Mouse (Mus musculus): Measurements from ENCODE around the gene Ebf1. TPM values are rescaled to one million over a fixed set of nuclear protein-coding genes. Genes with fewer than 3 reads are reported as not detected.

Ebf1 gene
- polyA plus RNA-seq, 1 experiment from 2014 or later = 109 TPM

DNA sequence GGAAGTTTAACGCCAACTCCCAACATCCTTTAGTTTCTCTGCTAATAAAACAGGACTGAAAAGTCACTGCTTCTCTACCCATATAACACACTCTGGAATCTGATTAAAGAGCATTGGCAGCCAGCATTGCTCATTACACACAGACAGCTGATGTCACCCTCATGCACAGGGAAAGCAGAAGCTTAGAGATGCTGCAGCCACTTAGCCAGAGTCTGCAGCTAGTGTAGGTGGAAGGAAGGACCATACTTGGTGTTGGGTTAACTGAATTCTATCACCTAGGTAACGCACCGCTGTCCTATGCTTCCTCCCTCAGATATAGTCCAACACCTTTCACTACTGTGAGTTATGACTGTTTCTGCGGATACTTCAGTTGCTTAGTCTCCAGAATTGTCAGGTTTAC is 64.9 kb downstream of the Ebf1 start:
- Histone ChIP-seq H3K9ac (no peak overlapping the region), H3K4me1 (peaks cover 35% of the 10 kb centered on the region), H3K27ac (no peak overlapping the region), H3K9me3 (no peaks in the 10 kb centered on the region), H3K27me3 (replicated peaks) (no peaks in the 10 kb centered on the region), H3K4me3 (no peak overlapping the region), H3K4me2 (replicated peaks) (no peak overlapping the region), H3K36me3 (no peaks in the 10 kb centered on the region)
- no peak for ATAC-seq (ENCODE audit: low FRiP score, low read depth)
- WGBS = 86% methylated on average over 4 of the region's 4 CpGs

DNA sequence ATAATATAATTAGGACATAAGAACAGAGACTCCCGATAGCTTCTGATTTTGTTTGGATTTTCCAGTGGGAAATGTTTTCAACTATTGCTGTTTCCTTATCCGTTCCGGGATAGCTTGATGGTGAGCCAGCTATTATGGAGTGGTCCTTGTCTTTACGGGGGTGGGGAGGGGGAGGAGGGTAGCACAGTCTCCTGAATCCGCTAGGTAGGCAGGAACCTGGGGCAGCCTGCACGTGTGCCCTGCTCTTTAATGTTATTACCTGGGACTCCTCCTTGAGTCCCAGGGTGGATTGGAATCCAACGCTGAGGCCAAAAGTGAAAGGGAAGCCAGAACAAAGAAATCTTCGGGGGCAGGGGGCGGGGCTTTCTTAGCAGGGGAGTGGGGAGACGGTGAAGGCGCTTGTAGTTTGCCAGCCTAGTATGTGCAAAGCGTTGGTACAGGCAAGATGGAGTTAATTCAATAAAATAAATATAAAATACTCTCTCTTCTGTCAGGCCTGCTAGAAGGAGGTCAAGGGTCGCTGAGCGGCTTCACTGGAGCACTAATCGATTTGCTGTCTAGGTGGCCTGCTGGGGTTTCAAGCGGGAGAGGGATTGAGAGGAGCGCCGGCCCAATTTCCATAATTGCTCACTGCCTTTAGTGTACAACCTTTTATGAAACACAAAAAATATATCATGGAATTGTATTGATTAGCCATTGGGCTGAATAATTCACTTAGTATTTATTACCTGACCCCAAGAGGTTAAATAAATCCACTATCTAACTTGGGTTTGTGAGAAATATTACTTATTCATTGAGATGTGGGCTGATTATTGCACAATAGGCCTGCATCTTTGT is 65.8 kb downstream of the Ebf1 start:
- no peaks in the 10 kb centered on the region for H3K36me3 ChIP-seq
- ATAC-seq (ENCODE audit: low FRiP score, low read depth) = no peak
- no peak overlapping the region for H3K4me3 ChIP-seq
- peaks cover 35% of the 10 kb centered on the region for H3K4me1 ChIP-seq
- H3K27ac ChIP-seq = no peak overlapping the region
- 0 out of 2 replicates have a peak overlapping the region, but pooled peaks have one; percentile 5 for H3K9ac ChIP-seq
- no peaks in the 10 kb centered on the region for H3K9me3 ChIP-seq
- H3K27me3 ChIP-seq (replicated peaks) = no peaks in the 10 kb centered on the region
- peak overlapping the region; percentile 34 for H3K4me2 ChIP-seq (replicated peaks)
- 16% methylated on average over 18 of the region's 18 CpGs for WGBS

DNA sequence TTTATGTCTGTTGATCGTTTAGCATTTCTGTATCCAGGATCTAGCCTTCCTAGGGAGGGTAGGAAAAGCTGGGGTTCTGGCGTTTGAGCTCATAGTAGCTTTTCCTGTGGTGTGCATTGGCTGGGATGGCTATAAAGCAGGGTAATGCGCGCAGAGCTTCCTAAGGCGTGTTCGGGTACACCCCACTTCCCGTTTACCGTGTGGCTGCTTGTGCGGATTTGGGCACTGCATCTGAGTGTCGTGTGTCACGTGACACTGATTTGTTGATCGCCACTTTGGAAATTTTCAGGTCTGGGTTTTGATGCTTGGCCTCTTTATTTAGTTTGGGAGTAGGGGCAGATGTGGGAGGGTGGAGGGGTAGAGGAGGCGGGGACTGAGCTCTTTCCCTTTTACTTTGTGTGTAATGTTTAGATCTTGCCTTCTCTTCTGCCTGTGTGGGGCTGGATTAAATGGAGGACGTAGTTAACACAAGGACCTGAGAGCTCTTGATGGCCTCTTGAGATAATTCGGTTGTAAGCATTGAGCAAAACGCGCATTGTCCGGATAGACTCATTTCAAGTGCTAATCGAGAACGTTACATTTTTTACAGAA is 67.5 kb downstream of the Ebf1 start:
- Histone ChIP-seq H3K27ac (no peak overlapping the region), H3K9ac (no peak overlapping the region), H3K4me3 (no peak overlapping the region), H3K27me3 (replicated peaks) (no peaks in the 10 kb centered on the region), H3K36me3 (no peaks in the 10 kb centered on the region), H3K9me3 (no peaks in the 10 kb centered on the region), H3K4me1 (peaks cover 35% of the 10 kb centered on the region), H3K4me2 (replicated peaks) (peak overlapping the region; percentile 25)
- 52% methylated on average over 20 of the region's 20 CpGs for WGBS
- ATAC-seq (ENCODE audit: low FRiP score, low read depth) = no peak

DNA sequence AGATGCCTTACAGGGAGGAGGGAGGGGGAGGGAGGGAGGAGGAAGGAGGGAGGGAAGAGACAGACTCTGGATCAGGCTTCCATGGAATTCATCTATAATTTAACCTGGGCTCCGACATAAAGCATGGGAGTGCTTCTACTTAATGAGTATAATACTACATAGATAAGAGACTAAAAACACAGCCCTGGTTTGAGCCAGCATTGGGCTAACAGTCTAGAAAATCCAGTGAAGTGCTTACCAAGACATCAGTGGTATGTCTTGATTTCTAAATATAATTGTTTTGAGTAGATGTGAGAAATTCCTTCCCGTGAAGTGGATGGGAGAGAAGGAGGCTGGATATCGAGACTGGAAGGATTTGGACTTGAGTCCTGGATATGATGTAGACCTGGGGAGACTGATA is 68.0 kb downstream of the Ebf1 start:
- ATAC-seq (ENCODE audit: low FRiP score, low read depth) = no peak
- H3K27ac ChIP-seq = no peak overlapping the region
- peaks cover 35% of the 10 kb centered on the region for H3K4me1 ChIP-seq
- H3K9ac ChIP-seq = no peak overlapping the region
- H3K4me2 ChIP-seq (replicated peaks) = no peak overlapping the region; the same call in 1 of the 2 replicates
- no peaks in the 10 kb centered on the region for H3K9me3 ChIP-seq
- H3K36me3 ChIP-seq = no peaks in the 10 kb centered on the region
- H3K4me3 ChIP-seq = no peak overlapping the region
- H3K27me3 ChIP-seq (replicated peaks) = no peaks in the 10 kb centered on the region
- 71% methylated on average over 3 of the region's 3 CpGs for WGBS

DNA sequence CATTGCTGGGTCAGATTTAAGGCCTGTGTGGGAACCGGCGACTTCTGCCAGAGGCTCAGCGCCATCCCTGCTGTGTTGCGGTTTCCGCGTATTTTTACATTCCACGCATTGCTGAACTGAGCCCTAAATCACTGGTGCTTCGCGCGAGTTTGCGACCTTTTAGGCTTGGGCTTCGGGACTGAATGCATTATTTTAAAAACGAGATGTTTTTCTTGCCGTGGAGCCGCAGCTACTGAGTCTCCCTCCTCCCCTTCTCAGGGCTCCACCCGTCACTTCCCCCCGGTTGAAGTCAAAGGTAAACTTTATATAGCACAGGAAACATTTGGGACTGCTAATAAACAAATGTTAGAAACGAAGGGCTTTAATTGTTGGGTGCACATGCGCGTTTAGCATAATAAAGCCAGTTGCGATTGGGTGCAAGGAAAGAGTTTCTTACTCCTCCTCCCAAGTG is 68.8 kb downstream of the Ebf1 start:
- no peak for ATAC-seq (ENCODE audit: low FRiP score, low read depth)
- H3K4me1 ChIP-seq = peaks cover 35% of the 10 kb centered on the region

DNA sequence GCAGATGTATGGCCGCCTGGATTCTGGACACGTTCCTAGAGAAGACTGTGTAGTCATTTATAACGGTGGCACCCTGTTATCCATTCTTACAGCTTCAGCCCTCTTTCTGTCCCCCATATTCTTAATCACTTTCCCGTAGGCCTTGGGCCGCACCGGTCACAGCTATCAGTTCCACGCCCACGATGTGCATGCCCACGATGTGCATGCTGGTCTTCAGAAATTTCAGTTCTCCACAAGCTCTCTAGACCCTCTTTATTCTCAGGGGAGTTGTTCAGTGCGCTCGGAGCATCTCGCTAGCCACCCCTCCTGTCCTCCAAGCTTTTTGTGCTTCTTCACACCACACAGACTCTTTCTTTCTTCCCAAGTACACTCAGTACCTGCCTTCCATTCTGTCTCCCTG is 69.3 kb downstream of the Ebf1 start:
- Histone ChIP-seq H3K27ac (no peak overlapping the region), H3K9me3 (no peaks in the 10 kb centered on the region), H3K9ac (no peak overlapping the region), H3K4me1 (peaks cover 35% of the 10 kb centered on the region), H3K4me2 (replicated peaks) (peak overlapping the region; percentile 42), H3K27me3 (replicated peaks) (no peaks in the 10 kb centered on the region), H3K4me3 (no peak overlapping the region), H3K36me3 (no peaks in the 10 kb centered on the region)
- no peak for ATAC-seq (ENCODE audit: low FRiP score, low read depth)
- WGBS = 63% methylated on average over 12 of the region's 12 CpGs

More for the DNA sequence above, 68.8 kb downstream of the Ebf1 start:
- H3K36me3 ChIP-seq = no peaks in the 10 kb centered on the region
- H3K4me2 ChIP-seq (replicated peaks) = peak overlapping the region; percentile 42
- 19% methylated on average over 21 of the region's 21 CpGs for WGBS
- no peak overlapping the region for H3K27ac ChIP-seq
- no peaks in the 10 kb centered on the region for H3K27me3 ChIP-seq (replicated peaks)
- no peak overlapping the region for H3K4me3 ChIP-seq
- no peaks in the 10 kb centered on the region for H3K9me3 ChIP-seq
- no peak overlapping the region for H3K9ac ChIP-seq

DNA sequence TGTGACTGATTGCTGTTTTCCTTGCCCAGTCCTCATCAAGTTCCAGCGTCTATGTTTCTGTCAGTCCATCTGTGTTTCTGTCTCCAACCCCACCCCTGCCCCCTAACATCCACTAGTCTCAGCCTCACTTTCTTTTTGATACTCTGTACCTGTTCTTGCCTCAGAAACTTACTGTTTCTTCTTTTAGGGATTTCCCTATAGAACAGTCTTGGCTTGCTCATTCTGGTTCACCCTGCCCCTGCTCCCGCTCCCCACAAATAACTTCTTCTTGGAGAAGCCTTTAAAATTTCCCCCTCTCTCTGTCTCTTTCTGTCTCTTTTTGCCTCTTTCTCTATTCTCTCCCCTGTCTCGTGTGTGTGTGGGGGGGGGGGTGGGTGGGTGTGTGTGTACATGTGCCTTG is 71.4 kb downstream of the Ebf1 start:
- Histone ChIP-seq H3K27me3 (replicated peaks) (no peaks in the 10 kb centered on the region), H3K36me3 (no peaks in the 10 kb centered on the region), H3K9me3 (no peaks in the 10 kb centered on the region), H3K4me1 (peaks cover 28% of the 10 kb centered on the region), H3K4me3 (no peak overlapping the region), H3K27ac (no peak overlapping the region), H3K9ac (no peak overlapping the region), H3K4me2 (replicated peaks) (no peak overlapping the region)
- 72% methylated on average over 3 of the region's 3 CpGs for WGBS
- ATAC-seq (ENCODE audit: low FRiP score, low read depth) = no peak

DNA sequence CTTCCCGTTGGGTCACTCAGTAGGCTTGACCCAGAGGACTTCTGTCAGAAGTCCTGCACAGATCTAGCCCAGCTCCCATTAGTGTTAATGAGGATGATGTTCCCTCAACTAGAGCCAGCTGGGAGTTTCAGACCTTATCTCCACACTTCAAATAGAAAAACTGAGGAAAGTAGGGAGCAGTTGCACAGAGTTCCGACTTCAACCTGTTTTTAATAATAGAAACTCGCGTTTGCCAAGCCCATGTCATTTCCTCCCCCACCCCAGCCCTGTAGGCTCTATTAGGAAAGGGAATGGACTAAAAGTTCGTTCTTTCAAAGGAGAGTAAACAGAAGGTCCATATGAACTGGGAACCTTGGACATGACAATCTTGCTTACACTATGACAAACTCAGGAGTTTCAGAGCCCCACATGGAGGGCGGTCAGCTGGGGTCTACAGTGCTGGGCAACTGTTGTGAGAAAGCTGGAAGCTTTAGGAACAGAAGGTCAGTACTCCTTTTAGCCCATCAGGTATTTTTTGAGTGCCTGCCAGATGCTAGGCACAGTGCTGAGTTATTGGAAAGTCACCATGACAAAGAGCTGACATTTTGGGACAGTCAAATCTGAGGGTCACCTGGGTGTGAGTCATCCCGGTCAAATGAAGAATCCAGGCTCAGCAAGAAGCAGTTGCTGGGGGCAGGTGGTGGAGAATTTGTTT is 72.6 kb downstream of the Ebf1 start:
- Histone ChIP-seq H3K27me3 (replicated peaks) (no peaks in the 10 kb centered on the region), H3K4me1 (peaks cover 23% of the 10 kb centered on the region), H3K9me3 (no peaks in the 10 kb centered on the region), H3K9ac (no peak overlapping the region), H3K4me2 (replicated peaks) (no peak overlapping the region), H3K4me3 (no peak overlapping the region), H3K27ac (no peak overlapping the region), H3K36me3 (no peaks in the 10 kb centered on the region)
- 86% methylated on average over 7 of the region's 7 CpGs for WGBS
- no peak for ATAC-seq (ENCODE audit: low FRiP score, low read depth)

DNA sequence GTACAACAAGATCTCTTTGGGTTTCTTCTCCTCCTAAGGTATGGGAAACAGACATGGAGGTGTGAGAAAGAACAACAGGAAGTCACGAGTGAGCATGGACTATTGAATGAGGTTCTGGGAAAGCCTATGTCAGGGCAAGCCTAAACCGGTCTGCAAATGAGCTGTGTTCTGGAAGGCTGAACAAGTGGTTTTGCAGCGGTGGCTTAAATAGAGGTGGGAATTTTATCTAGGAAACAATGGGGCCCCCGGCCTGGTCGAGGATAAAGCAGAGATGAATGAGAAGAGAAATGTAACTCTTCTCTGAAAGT is 73.1 kb downstream of the Ebf1 start:
- Histone ChIP-seq H3K27ac (no peak overlapping the region), H3K4me1 (peaks cover 19% of the 10 kb centered on the region), H3K9me3 (no peaks in the 10 kb centered on the region), H3K4me2 (replicated peaks) (no peak overlapping the region), H3K27me3 (replicated peaks) (no peaks in the 10 kb centered on the region), H3K36me3 (no peaks in the 10 kb centered on the region), H3K9ac (no peak overlapping the region), H3K4me3 (no peak overlapping the region)
- ATAC-seq (ENCODE audit: low FRiP score, low read depth) = no peak
- WGBS = 93% methylated on average over 5 of the region's 5 CpGs

DNA sequence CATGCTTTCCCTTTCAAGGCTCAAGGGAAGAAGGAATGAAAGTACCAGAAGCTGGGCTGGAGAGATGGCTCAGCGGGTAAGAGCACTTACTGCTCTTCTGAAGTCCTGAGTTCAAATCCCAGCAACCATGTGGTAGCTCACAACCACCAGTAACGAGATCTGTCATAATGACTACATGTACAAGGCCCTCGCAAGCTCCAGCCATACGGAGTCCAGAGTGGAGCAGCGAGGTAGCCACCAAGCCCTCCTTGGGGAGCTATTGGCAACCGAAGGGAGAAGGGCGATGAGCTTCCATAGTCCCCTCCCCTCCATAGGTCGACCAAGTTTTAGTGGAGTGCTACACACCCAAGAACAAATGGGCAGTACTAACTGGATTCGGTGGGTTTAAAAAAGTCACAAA is 78.3 kb downstream of the Ebf1 start:
- no peaks in the 10 kb centered on the region for H3K9me3 ChIP-seq
- no peak for ATAC-seq (ENCODE audit: low FRiP score, low read depth)
- no peak overlapping the region for H3K9ac ChIP-seq
- no peak overlapping the region for H3K4me2 ChIP-seq (replicated peaks)
- H3K27me3 ChIP-seq (replicated peaks) = no peaks in the 10 kb centered on the region
- no peaks in the 10 kb centered on the region for H3K36me3 ChIP-seq
- no peak overlapping the region for H3K27ac ChIP-seq
- peaks cover 17% of the 10 kb centered on the region for H3K4me1 ChIP-seq
- WGBS = 91% methylated on average over 9 of the region's 9 CpGs
- H3K4me3 ChIP-seq = no peak overlapping the region

DNA sequence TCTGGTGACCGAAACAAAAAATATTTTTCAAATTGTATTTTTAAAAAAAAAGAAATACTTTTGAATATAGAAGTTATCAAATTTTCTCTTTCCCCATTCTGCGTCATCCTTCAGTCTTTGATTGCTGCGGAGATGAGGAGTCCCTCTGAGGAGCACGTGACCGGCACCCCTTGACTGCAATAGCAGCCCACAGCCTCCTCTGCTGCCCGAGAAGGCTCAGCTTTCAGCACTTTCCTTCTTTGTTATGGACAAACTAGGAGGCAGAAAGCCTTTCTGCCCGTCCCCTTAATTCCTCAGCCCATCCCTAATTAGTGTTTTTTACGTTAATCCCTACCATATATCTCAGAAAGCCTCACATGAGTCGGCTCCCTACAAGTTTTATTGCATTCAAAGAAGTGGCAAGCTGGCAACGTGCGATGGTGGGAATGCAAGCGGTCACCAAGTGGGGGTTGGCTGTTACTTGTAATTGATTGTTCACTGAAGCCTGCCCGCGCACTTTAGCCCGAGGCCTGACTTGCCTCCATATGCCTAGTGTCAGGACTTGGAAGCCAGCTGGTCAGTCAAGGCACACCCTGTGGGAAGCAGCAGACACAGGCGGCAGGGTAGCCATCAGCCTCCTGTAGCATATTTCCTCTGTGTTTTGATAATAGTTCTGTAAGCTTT is 79.6 kb downstream of the Ebf1 start:
- H3K27ac ChIP-seq = no peak overlapping the region
- H3K4me2 ChIP-seq (replicated peaks) = peak overlapping the region; percentile 49
- no peaks in the 10 kb centered on the region for H3K27me3 ChIP-seq (replicated peaks)
- no peak overlapping the region for H3K4me3 ChIP-seq
- H3K9me3 ChIP-seq = no peaks in the 10 kb centered on the region
- H3K9ac ChIP-seq = 0 out of 2 replicates have a peak overlapping the region, but pooled peaks have one; percentile 33
- H3K4me1 ChIP-seq = peaks cover 23% of the 10 kb centered on the region
- WGBS = 6% methylated on average over 16 of the region's 16 CpGs
- peak; percentile 84 for ATAC-seq (ENCODE audit: low FRiP score, low read depth)
- no peaks in the 10 kb centered on the region for H3K36me3 ChIP-seq

DNA sequence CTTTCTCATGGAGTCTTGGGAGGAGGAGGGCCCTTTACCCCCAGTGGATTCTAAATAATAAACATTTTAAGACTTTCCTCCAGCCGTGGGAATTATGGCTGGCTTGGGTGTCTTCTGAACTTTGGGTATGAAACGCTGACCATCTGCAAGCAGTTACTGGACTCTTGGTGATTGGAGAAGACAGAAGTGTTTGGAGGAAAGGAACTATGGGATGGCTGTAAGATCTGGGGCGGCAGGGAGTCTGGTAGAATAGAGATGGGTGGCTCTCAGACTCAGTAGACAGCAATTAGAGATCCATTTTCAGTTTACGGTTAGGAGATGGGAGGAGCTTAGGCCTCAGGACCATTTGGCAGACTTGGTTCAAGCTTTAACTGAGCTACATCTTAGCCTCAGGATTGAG is 83.1 kb downstream of the Ebf1 start:
- H3K27ac ChIP-seq = no peak overlapping the region
- H3K36me3 ChIP-seq = no peaks in the 10 kb centered on the region
- H3K4me3 ChIP-seq = no peak overlapping the region
- H3K9me3 ChIP-seq = no peaks in the 10 kb centered on the region
- ATAC-seq (ENCODE audit: low FRiP score, low read depth) = no peak
- H3K4me1 ChIP-seq = peaks cover 20% of the 10 kb centered on the region
- 61% methylated on average over 4 of the region's 4 CpGs for WGBS
- H3K9ac ChIP-seq = no peak overlapping the region
- no peak overlapping the region for H3K4me2 ChIP-seq (replicated peaks)
- H3K27me3 ChIP-seq (replicated peaks) = no peaks in the 10 kb centered on the region
